Mouse (Mus musculus) testis, adult 2 months (tissue): ENCODE measurements at regions not wholly inside any gene's neighbourhood (a gene's known extent, or its start where the extent isn't known, plus 50 kb on each side); places are given as distances from the start of the nearest gene placed in this dataset.

Source experiments
- CTCF ChIP-seq: fragments of 200-500 bp; IDR thresholded peaks from 2 replicates; pipeline ENCODE4 v1.5.1; 2012; ENCODE audit warnings: low read depth, mild to moderate bottlenecking, inconsistent platforms, low read length, moderate library complexity; ENCODE audit not compliant: control insufficient read depth, insufficient read depth, insufficient replicate concordance
- POLR2A ChIP-seq: fragments of 200-500 bp; IDR thresholded peaks from 2 replicates; pipeline ENCODE4 v1.6.1; 2012; ENCODE audit warnings: low read depth, mild to moderate bottlenecking, inconsistent platforms, low read length, moderate library complexity; ENCODE audit not compliant: control insufficient read depth

DNA sequence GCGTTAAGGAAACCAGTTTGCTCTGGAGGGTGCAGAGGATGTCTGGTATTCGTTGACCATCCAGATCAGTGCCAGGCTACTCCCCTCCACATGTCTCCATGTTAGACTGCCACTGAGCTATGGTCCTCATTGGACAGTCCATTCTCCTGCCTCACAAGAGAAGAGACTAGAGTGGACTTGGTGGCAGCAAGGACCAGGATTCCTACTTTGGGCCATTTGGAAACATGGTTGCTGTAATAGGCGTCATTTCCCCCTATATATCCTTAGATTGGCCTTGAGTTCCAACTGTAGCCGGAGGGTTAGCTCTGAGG lies 72.6 kb downstream of the Rpusd4 start:
- TF ChIP-seq POLR2A (no peak), CTCF (no peak)
